Mouse (Mus musculus): Measurements from ENCODE around the gene Gpld1.
"Not testable (repeated sequence)": the region's sequence is repeated elsewhere in the genome, so short reads cannot be mapped to it uniquely, and the experiment has no call there.

The Gpld1 gene

GRCm38 (mm10) chr13:24948870-24949269 lies 5.9 kb downstream of the Gpld1 start:
- no peak for DNase-seq

- DNase-seq = no peak
These were observed 9.7 kb downstream of the Gpld1 start for GRCm38 (mm10) chr13:24952659-24953058.

- no peak for DNase-seq
These were observed 12.1 kb downstream of the Gpld1 start for GRCm38 (mm10) chr13:24955091-24955490.

- DNase-seq = no peak
These were observed 12.5 kb downstream of the Gpld1 start for GRCm38 (mm10) chr13:24955500-24955899.

- DNase-seq = no peak
These were observed 15.7 kb downstream of the Gpld1 start for GRCm38 (mm10) chr13:24958671-24959070.

- DNase-seq = no peak
These were observed 17.1 kb downstream of the Gpld1 start for GRCm38 (mm10) chr13:24960084-24960483.

GRCm38 (mm10) chr13:24962119-24962518 lies 19.2 kb downstream of the Gpld1 start:
- no peak for DNase-seq

GRCm38 (mm10) chr13:24965130-24965845 lies 22.3 kb downstream of the Gpld1 start:
- no peak for DNase-seq

- no peak for DNase-seq
These were observed 22.9 kb downstream of the Gpld1 start for GRCm38 (mm10) chr13:24965846-24966201.

GRCm38 (mm10) chr13:24971776-24972175 lies 28.8 kb downstream of the Gpld1 start:
- not testable (repeated sequence) for DNase-seq

GRCm38 (mm10) chr13:24976384-24976783 lies 33.4 kb downstream of the Gpld1 start:
- no peak for DNase-seq

GRCm38 (mm10) chr13:24977820-24978342 lies 34.9 kb downstream of the Gpld1 start:
- DNase-seq = no peak

- DNase-seq = no peak
These were observed 38.1 kb downstream of the Gpld1 start for GRCm38 (mm10) chr13:24981031-24981430.

- DNase-seq = peak; percentile 20
These were observed 42.5 kb downstream of the Gpld1 start for GRCm38 (mm10) chr13:24985435-24985834.

GRCm38 (mm10) chr13:24988391-24988790 lies 45.4 kb downstream of the Gpld1 start:
- DNase-seq = peak; percentile 47

GRCm38 (mm10) chr13:24989006-24989405 lies 46.1 kb downstream of the Gpld1 start:
- no peak for DNase-seq

- no peak for DNase-seq
These were observed 50.2 kb downstream of the Gpld1 start for GRCm38 (mm10) chr13:24993160-24993559.

GRCm38 (mm10) chr13:24999538-24999937 lies 56.6 kb downstream of the Gpld1 start:
- DNase-seq = no peak

- no peak for DNase-seq
These were observed 60.0 kb downstream of the Gpld1 start for GRCm38 (mm10) chr13:25002965-25003364.

GRCm38 (mm10) chr13:25007115-25007514 lies 64.2 kb downstream of the Gpld1 start:
- peak; percentile 45 for DNase-seq

- DNase-seq = no peak
These were observed 75.4 kb downstream of the Gpld1 start for GRCm38 (mm10) chr13:25018316-25018715.

GRCm38 (mm10) chr13:25019793-25020539 lies 77.0 kb downstream of the Gpld1 start, which contains the start of gene Mrs2:
TSS of gene Mrs2 (minus strand) at chr13:25020379.
- DNase-seq = peak; percentile 89

GRCm38 (mm10) chr13:25020540-25020892 lies 77.6 kb downstream of the Gpld1 start:
- no peak for DNase-seq

GRCm38 (mm10) chr13:25022386-25022785 lies 79.4 kb downstream of the Gpld1 start:
- DNase-seq = no peak
